Mouse (Mus musculus): ENCODE results near the gene Pdzk1ip1. TPM values are rescaled to one million over a fixed set of nuclear protein-coding genes. Genes with fewer than 3 reads are reported as not detected.

The Pdzk1ip1 gene
- 75.9 TPM for polyA plus RNA-seq (2014; fragmentation: Illumina TruSeq; extraction: RNeasy Lipid Tissue Mini Kit (QIAGEN cat#74804); ENCODE audit: insufficient read depth, low read depth, low replicate concordance)

GRCm38 (mm10) chr4:115088611-115089338, at the start of gene Pdzk1ip1:
Pdzk1ip1 (plus strand) TSS chr4:115088708.

DNA sequence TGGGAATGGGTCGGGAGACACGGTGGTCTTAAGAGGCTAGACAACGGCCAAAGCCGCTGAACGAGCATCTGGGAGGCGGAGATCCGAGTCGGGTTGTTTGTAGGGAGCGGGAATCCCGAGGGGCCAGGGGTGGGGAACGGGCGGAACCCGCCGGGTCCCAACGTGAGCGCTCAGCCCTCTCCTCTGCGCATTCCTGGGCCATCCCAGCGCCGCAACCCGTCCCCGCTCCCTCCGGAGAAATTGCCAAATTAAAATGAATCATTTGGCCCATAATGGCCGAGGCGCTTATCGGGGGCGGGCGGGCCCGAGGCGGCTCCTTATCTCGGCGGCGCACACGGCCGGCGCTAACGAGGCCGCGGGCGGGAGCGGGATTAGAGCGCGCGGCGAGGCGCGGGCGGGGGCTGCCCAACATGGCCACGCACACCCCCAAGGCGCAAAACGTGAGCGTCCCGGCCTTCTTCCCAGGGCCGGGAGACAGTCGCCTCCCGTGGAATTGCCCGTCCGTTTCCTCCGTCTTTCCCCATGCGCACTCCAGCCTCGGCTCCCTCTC, 32.1 kb upstream of the Pdzk1ip1 start, which contains the start of gene Tal1:
Gene Tal1 (plus strand): TSS at position 56 of the 550 bp plus-strand sequence.

DNA sequence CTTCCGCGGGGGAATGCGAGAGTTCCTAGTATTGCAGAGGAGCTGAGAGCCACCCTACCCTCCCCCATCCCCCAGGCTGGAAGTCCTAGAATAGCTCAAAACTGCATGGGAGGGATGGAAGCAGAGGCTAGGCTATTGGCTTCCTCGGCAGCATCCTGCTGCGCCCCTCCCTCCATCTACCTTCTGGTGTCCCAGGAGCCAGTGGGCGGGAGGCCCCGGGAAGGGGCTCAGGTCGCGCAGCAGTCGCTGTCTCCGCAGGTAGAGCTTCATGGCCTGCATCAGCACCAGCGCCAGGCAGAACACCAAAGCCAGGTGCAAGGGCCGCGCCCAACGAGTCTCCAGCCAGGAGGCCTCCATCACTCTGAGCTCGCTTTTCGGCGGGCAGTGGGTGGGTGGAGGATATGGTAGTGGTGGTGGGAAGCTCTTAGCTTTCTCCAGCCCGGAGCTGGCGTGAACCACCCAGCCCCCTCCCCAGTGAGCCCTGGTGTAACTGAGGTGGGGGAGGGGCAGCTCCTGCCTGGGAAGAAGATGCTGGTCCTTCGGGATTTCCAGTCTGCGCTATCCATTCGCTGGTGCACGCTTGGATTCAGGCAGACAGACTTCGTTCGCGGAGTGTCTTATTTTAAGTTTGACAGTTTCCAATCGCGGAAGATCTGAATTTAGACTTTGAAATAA, 45.2 kb downstream of the Pdzk1ip1 start, which contains the start of gene Cyp4x1:
Gene Cyp4x1 (minus strand): TSS at position 661 of the 675 bp plus-strand sequence.

Other genes starting within 250 kb of the Pdzk1ip1 start
- gene Foxd2, start 179.8 kb upstream of the Pdzk1ip1 start, polyA plus RNA-seq (2014; fragmentation: Illumina TruSeq; extraction: RNeasy Lipid Tissue Mini Kit (QIAGEN cat#74804); ENCODE audit: insufficient read depth, low read depth, low replicate concordance): 0.29 TPM
- not detected for gene Foxe3, start 162.7 kb upstream of the Pdzk1ip1 start, polyA plus RNA-seq (2014; fragmentation: Illumina TruSeq; extraction: RNeasy Lipid Tissue Mini Kit (QIAGEN cat#74804); ENCODE audit: insufficient read depth, low read depth, low replicate concordance)
- 53.0 TPM for gene Cmpk1, start 101.5 kb upstream of the Pdzk1ip1 start, polyA plus RNA-seq (2014; fragmentation: Illumina TruSeq; extraction: RNeasy Lipid Tissue Mini Kit (QIAGEN cat#74804); ENCODE audit: insufficient read depth, low read depth, low replicate concordance)
- gene Stil, start 88.5 kb upstream of the Pdzk1ip1 start, polyA plus RNA-seq (2014; fragmentation: Illumina TruSeq; extraction: RNeasy Lipid Tissue Mini Kit (QIAGEN cat#74804); ENCODE audit: insufficient read depth, low read depth, low replicate concordance): 0.06 TPM
- gene Tal1, start 32.3 kb upstream of the Pdzk1ip1 start, polyA plus RNA-seq (2014; fragmentation: Illumina TruSeq; extraction: RNeasy Lipid Tissue Mini Kit (QIAGEN cat#74804); ENCODE audit: insufficient read depth, low read depth, low replicate concordance): 5.4 TPM
- not detected for gene Cyp4x1, start 45.6 kb downstream of the Pdzk1ip1 start, polyA plus RNA-seq (2014; fragmentation: Illumina TruSeq; extraction: RNeasy Lipid Tissue Mini Kit (QIAGEN cat#74804); ENCODE audit: insufficient read depth, low read depth, low replicate concordance)
- gene Cyp4a29, start 153.4 kb downstream of the Pdzk1ip1 start, polyA plus RNA-seq (2014; fragmentation: Illumina TruSeq; extraction: RNeasy Lipid Tissue Mini Kit (QIAGEN cat#74804); ENCODE audit: insufficient read depth, low read depth, low replicate concordance): not detected
- not detected for gene Cyp4a12a, start 210.3 kb downstream of the Pdzk1ip1 start, polyA plus RNA-seq (2014; fragmentation: Illumina TruSeq; extraction: RNeasy Lipid Tissue Mini Kit (QIAGEN cat#74804); ENCODE audit: insufficient read depth, low read depth, low replicate concordance)